Mouse (Mus musculus): ENCODE measurements at regions not wholly inside any gene's neighbourhood (a gene's known extent, or its start where the extent isn't known, plus 50 kb on each side); places are given as distances from the start of the nearest gene placed in this dataset.
"Not testable (repeated sequence)": the region's sequence is repeated elsewhere in the genome, so short reads cannot be mapped to it uniquely, and the experiment has no call there.

DNA sequence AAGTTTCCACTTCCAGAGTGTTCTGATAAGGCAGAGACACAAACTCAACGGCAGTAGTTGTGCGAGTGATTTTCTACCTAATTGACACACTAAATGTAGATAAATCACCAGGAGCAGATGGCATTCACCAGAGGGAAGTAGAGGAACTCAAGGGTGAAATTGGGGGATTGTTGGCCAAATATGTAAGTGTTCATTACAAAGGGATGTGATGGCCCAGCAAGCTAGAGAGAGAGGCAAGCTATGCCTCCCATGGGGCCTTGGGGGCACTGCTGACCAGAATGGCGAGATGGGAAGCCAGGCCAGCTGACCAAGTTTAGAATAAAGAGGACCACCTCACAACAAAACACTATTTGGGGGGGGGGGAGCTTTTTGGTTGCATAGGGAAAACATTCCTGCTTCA is 136.5 kb upstream of the Mocs1 start:
- H3K27me3 ChIP-seq, result no peaks in the 10 kb centered on the region
- H3K9ac ChIP-seq, result no peak overlapping the region
- no peak overlapping the region for H3K4me3 ChIP-seq
- no peak overlapping the region for H3K27ac ChIP-seq
- H3K9me3 ChIP-seq, result no peaks in the 10 kb centered on the region
- no peak for ATAC-seq (ENCODE audit: low FRiP score, low read depth)
- no peak overlapping the region for H3K4me2 ChIP-seq (replicated peaks)
- no peaks in the 10 kb centered on the region for H3K4me1 ChIP-seq
- no peaks in the 10 kb centered on the region for H3K36me3 ChIP-seq
- 82% methylated on average over 3 of the region's 3 CpGs for WGBS

DNA sequence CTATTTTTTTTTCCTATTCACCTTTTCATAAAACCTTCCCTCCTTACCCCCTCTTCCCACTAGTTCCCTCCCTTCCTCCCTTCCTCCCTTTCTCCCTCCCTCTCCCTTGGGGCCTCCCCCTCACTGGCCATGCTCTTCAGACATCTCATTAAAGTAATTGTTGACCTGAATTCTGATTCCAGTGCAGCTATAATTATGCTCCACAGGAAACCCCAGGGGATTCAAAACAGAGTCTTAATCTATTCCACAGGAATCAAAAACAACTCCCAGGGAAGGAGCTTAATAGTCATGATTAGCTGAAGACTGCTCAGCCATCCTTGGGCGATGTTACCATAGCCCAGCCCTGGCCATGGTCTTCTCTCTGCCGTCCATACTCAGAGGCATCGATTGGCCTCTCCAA is 123.7 kb upstream of the Mocs1 start:
- H3K9me3 ChIP-seq, result no peaks in the 10 kb centered on the region
- peaks cover 5% of the 10 kb centered on the region for H3K4me1 ChIP-seq
- H3K27me3 ChIP-seq, result no peaks in the 10 kb centered on the region
- no peak overlapping the region for H3K4me2 ChIP-seq (replicated peaks)
- no peaks in the 10 kb centered on the region for H3K36me3 ChIP-seq
- H3K9ac ChIP-seq, result no peak overlapping the region
- ATAC-seq (ENCODE audit: low FRiP score, low read depth), result no peak
- H3K27ac ChIP-seq, result no peak overlapping the region
- WGBS, result 60% methylated on average over 3 of the region's 3 CpGs
- no peak overlapping the region for H3K4me3 ChIP-seq

DNA sequence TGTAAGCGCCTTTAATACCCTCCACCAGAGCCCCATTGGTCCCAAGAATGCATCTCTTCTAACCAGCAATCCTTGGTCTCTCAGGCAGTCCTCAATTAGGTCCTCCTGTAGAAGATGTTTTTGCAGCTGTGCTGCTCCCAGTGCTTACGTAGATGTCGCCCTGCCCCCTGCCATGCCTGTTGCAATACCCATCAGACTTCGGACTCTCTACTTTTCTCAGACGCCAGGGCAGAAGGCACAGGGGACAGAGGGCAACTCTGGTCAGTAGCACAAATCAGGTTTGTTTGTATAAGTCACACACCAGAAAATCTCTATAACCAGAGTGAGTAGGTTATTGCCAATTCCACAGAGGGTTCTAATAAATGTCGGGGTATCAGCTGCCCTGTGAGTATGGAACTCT is 123.0 kb upstream of the Mocs1 start:
- Histone ChIP-seq H3K27me3 (no peaks in the 10 kb centered on the region), H3K9ac (no peak overlapping the region), H3K36me3 (no peaks in the 10 kb centered on the region), H3K4me3 (no peak overlapping the region), H3K27ac (no peak overlapping the region), H3K9me3 (no peaks in the 10 kb centered on the region), H3K4me1 (peaks cover 10% of the 10 kb centered on the region), H3K4me2 (replicated peaks) (no peak overlapping the region)
- WGBS, result 83% methylated on average over 6 of the region's 6 CpGs
- ATAC-seq (ENCODE audit: low FRiP score, low read depth), result no peak

GRCm38 (mm10) chr17:49309079-49309478 is 119.1 kb upstream of the Mocs1 start:
- 4% methylated on average over 5 of the region's 5 CpGs for WGBS
- Histone ChIP-seq H3K36me3 (no peaks in the 10 kb centered on the region), H3K9ac (no peak overlapping the region), H3K9me3 (no peaks in the 10 kb centered on the region), H3K4me2 (replicated peaks) (peak overlapping the region; percentile 58), H3K27ac (0 out of 2 replicates have a peak overlapping the region, but pooled peaks have one; percentile 15), H3K4me3 (peak overlapping the region; percentile 33), H3K27me3 (no peaks in the 10 kb centered on the region), H3K4me1 (peaks cover 10% of the 10 kb centered on the region)
- peak; percentile 96 for ATAC-seq (ENCODE audit: low FRiP score, low read depth)

DNA sequence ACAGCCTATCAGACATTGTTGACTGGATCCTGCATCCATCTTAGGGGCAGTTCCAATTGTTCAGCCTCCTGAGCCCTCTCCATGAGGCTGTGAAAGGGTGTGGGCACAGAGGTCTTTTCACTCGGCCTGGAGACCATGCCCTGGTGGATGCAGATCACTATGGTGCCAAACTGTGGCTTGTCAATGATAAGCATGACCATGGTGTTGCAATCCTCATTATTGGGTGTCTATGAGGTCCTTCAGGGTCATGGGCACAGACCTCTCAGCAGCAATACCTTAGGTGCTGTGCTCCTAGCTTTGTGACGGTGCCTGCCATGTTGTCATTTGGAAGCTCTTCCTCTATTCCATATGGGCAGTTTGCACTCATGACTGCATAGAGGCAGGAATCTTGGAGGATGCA is 114.0 kb upstream of the Mocs1 start:
- no peaks in the 10 kb centered on the region for H3K9me3 ChIP-seq
- no peak for ATAC-seq (ENCODE audit: low FRiP score, low read depth)
- no peak overlapping the region for H3K27ac ChIP-seq
- no peaks in the 10 kb centered on the region for H3K36me3 ChIP-seq
- H3K4me2 ChIP-seq (replicated peaks), result no peak overlapping the region
- H3K4me1 ChIP-seq, result peaks cover 7% of the 10 kb centered on the region; the same call in 1 of the 2 replicates
- WGBS, result 79% methylated on average over 2 of the region's 2 CpGs
- H3K27me3 ChIP-seq, result no peaks in the 10 kb centered on the region
- H3K4me3 ChIP-seq, result no peak overlapping the region
- no peak overlapping the region for H3K9ac ChIP-seq

- Histone ChIP-seq H3K4me3 (no peak overlapping the region), H3K27ac (no peak overlapping the region), H3K9ac (no peak overlapping the region), H3K9me3 (no peaks in the 10 kb centered on the region; the same call in 1 of the 2 replicates), H3K27me3 (no peaks in the 10 kb centered on the region), H3K4me2 (replicated peaks) (no peak overlapping the region), H3K4me1 (no peaks in the 10 kb centered on the region), H3K36me3 (no peaks in the 10 kb centered on the region)
- no peak for ATAC-seq (ENCODE audit: low FRiP score, low read depth)
- 52% methylated on average over 4 of the region's 4 CpGs for WGBS
These were observed 100.6 kb upstream of the Mocs1 start for GRCm38 (mm10) chr17:49327524-49327923.

- Histone ChIP-seq H3K4me2 (replicated peaks) (no peak overlapping the region), H3K27ac (no peak overlapping the region), H3K4me1 (0 out of 2 replicates have a peak, but pooled peaks cover 4% of the 10 kb centered on the region), H3K4me3 (no peak overlapping the region), H3K9me3 (0 out of 2 replicates have a peak, but pooled peaks cover under 1% of the 10 kb centered on the region), H3K36me3 (no peaks in the 10 kb centered on the region), H3K9ac (no peak overlapping the region), H3K27me3 (no peaks in the 10 kb centered on the region)
- WGBS, result 30% methylated on average over 5 of the region's 5 CpGs
- ATAC-seq (ENCODE audit: low FRiP score, low read depth), result no peak
These were observed 92.8 kb upstream of the Mocs1 start for GRCm38 (mm10) chr17:49335318-49335717.

DNA sequence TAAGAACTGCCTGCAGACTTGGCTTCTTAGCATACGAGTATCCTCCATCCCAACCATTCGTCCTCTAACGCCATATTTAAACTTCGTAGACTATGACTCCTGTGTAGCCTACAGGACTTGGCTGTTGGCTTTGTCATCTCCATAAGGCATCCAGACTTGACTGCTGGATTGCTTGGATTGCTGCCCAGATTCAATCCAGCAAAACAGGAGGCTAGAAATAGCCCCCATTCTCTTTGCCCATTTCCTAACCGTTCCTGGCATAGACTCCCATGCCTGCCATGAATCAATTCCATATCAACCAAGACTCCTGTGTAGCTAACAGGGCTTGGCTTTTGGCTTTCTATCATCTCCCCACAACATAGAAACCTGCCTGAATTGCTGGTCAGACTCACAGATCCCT is 90.3 kb upstream of the Mocs1 start:
- H3K9ac ChIP-seq, result no peak overlapping the region
- no peaks in the 10 kb centered on the region for H3K36me3 ChIP-seq
- no peak overlapping the region for H3K4me3 ChIP-seq
- H3K27ac ChIP-seq, result no peak overlapping the region
- no peaks in the 10 kb centered on the region for H3K27me3 ChIP-seq
- WGBS, result 92% methylated on average over 5 of the region's 5 CpGs
- no peak for ATAC-seq (ENCODE audit: low FRiP score, low read depth)
- H3K9me3 ChIP-seq, result 0 out of 2 replicates have a peak, but pooled peaks cover 4% of the 10 kb centered on the region
- H3K4me1 ChIP-seq, result 0 out of 2 replicates have a peak, but pooled peaks cover 4% of the 10 kb centered on the region
- H3K4me2 ChIP-seq (replicated peaks), result no peak overlapping the region

DNA sequence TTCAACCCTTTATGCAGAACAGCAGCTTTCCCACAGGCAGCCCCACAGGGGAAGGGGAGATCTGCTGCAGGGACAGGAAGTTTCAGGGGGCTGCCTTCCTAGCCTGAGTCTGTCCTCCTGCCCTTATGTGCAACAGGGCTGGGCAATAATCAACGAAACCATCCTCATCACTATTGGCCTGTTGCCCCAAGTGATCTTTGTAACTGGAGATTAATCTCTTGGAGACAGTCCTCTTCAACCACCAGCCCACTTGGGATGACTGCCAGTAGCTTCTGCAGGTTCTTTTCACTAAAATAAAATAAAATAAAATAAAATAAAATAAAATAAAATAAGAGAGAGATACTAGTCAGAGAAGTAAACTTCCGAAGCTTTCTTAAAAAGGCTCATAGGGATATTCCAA is 85.5 kb upstream of the Mocs1 start:
- H3K9me3 ChIP-seq, result 0 out of 2 replicates have a peak, but pooled peaks cover 4% of the 10 kb centered on the region
- no peaks in the 10 kb centered on the region for H3K4me1 ChIP-seq
- no peak overlapping the region for H3K4me2 ChIP-seq (replicated peaks)
- WGBS, result 74% methylated on average over 2 of the region's 2 CpGs
- ATAC-seq (ENCODE audit: low FRiP score, low read depth), result no peak
- no peak overlapping the region for H3K9ac ChIP-seq
- no peak overlapping the region for H3K4me3 ChIP-seq
- H3K27ac ChIP-seq, result no peak overlapping the region
- no peaks in the 10 kb centered on the region for H3K27me3 ChIP-seq
- no peaks in the 10 kb centered on the region for H3K36me3 ChIP-seq

- H3K4me2 ChIP-seq (replicated peaks), result no peak overlapping the region
- no peaks in the 10 kb centered on the region for H3K27me3 ChIP-seq
- 0 out of 2 replicates have a peak, but pooled peaks cover 4% of the 10 kb centered on the region for H3K9me3 ChIP-seq
- H3K4me3 ChIP-seq, result no peak overlapping the region
- H3K4me1 ChIP-seq, result no peaks in the 10 kb centered on the region
- 80% methylated on average over 5 of the region's 5 CpGs for WGBS
- ATAC-seq (ENCODE audit: low FRiP score, low read depth), result no peak
- H3K27ac ChIP-seq, result no peak overlapping the region
- no peaks in the 10 kb centered on the region for H3K36me3 ChIP-seq
- no peak overlapping the region for H3K9ac ChIP-seq
These were observed 81.5 kb upstream of the Mocs1 start for GRCm38 (mm10) chr17:49346701-49347100.

- Histone ChIP-seq H3K27ac (no peak overlapping the region), H3K4me1 (no peaks in the 10 kb centered on the region), H3K4me3 (no peak overlapping the region), H3K4me2 (replicated peaks) (no peak overlapping the region), H3K36me3 (no peaks in the 10 kb centered on the region), H3K27me3 (no peaks in the 10 kb centered on the region), H3K9me3 (0 out of 2 replicates have a peak, but pooled peaks cover 4% of the 10 kb centered on the region), H3K9ac (no peak overlapping the region)
- whole genome bisulfite sequencing, result 87% methylated on average over 9 of the region's 9 CpGs
- ATAC-seq (ENCODE audit: low FRiP score, low read depth), result no peak
These were observed 78.8 kb upstream of the Mocs1 start for GRCm38 (mm10) chr17:49349328-49349727.

- Histone ChIP-seq H3K4me3 (no peak overlapping the region), H3K4me2 (replicated peaks) (no peak overlapping the region), H3K27me3 (no peaks in the 10 kb centered on the region), H3K27ac (no peak overlapping the region), H3K36me3 (no peaks in the 10 kb centered on the region), H3K4me1 (no peaks in the 10 kb centered on the region), H3K9me3 (no peaks in the 10 kb centered on the region), H3K9ac (no peak overlapping the region)
- no peak for ATAC-seq (ENCODE audit: low FRiP score, low read depth)
These were observed 69.0 kb upstream of the Mocs1 start for GRCm38 (mm10) chr17:49359212-49359611.

- not testable (repeated sequence) for H3K9ac ChIP-seq; H3K4me1 ChIP-seq; H3K36me3 ChIP-seq; H3K27ac ChIP-seq; H3K4me3 ChIP-seq; ATAC-seq (ENCODE audit: low FRiP score, low read depth); H3K9me3 ChIP-seq; H3K4me2 ChIP-seq (replicated peaks); H3K27me3 ChIP-seq
- 50% methylated on average over 6 of the region's 6 CpGs for WGBS
These were observed 67.9 kb upstream of the Mocs1 start for GRCm38 (mm10) chr17:49360251-49360650.
